Mouse (Mus musculus): ENCODE results near the gene Tnfrsf4.

The Tnfrsf4 gene

GRCm38 (mm10) chr4:156013637-156014036, at the start of gene Tnfrsf4:
TSS of gene Tnfrsf4 (plus strand) at chr4:156013843.
- no peak for DNase-seq (ENCODE audit: low spot score in 2 of 2)

- DNase-seq (ENCODE audit: low spot score in 2 of 2), result no peak
Measured at GRCm38 (mm10) chr4:155964396-155964795, 49.2 kb upstream of the Tnfrsf4 start.

- no peak for DNase-seq (ENCODE audit: low spot score in 2 of 2)
Measured at GRCm38 (mm10) chr4:155969043-155969653, 44.5 kb upstream of the Tnfrsf4 start.

GRCm38 (mm10) chr4:155970286-155970685, 43.4 kb upstream of the Tnfrsf4 start:
- no peak for DNase-seq (ENCODE audit: low spot score in 2 of 2)

GRCm38 (mm10) chr4:155972651-155973050, 41.0 kb upstream of the Tnfrsf4 start:
- DNase-seq (ENCODE audit: low spot score in 2 of 2), result no peak

- no peak for DNase-seq (ENCODE audit: low spot score in 2 of 2)
Measured at GRCm38 (mm10) chr4:155973239-155973638, 40.4 kb upstream of the Tnfrsf4 start.

GRCm38 (mm10) chr4:155981436-155982082, 32.1 kb upstream of the Tnfrsf4 start:
- DNase-seq (ENCODE audit: low spot score in 2 of 2), result no peak

GRCm38 (mm10) chr4:155983788-155984187, 29.9 kb upstream of the Tnfrsf4 start:
- DNase-seq (ENCODE audit: low spot score in 2 of 2), result no peak

GRCm38 (mm10) chr4:155991211-155991907, 22.3 kb upstream of the Tnfrsf4 start:
- peak in 1 of 2 experiments; percentile 22 for DNase-seq (ENCODE audit: low spot score in 2 of 2)

- peak in 1 of 2 experiments; percentile 42 for DNase-seq (ENCODE audit: low spot score in 2 of 2)
Measured at GRCm38 (mm10) chr4:155991908-155992230, 21.8 kb upstream of the Tnfrsf4 start.

GRCm38 (mm10) chr4:155992241-155992905, 21.3 kb upstream of the Tnfrsf4 start, which contains the start of the genes B3galt6 and Sdf4:
TSS of gene B3galt6 (minus strand) at chr4:155992649.
TSS of gene Sdf4 (plus strand) at chr4:155992872.
- DNase-seq (ENCODE audit: low spot score in 2 of 2), result peak in 1 of 2 experiments; percentile 77

GRCm38 (mm10) chr4:155992906-155993547, 20.6 kb upstream of the Tnfrsf4 start:
- DNase-seq (ENCODE audit: low spot score in 2 of 2), result peak; percentile 95 to 96

- no peak for DNase-seq (ENCODE audit: low spot score in 2 of 2)
Measured at GRCm38 (mm10) chr4:155993606-155994005, 20.0 kb upstream of the Tnfrsf4 start.

- DNase-seq (ENCODE audit: low spot score in 2 of 2), result no peak
Measured at GRCm38 (mm10) chr4:156004109-156004508, 9.5 kb upstream of the Tnfrsf4 start.

- no peak for DNase-seq (ENCODE audit: low spot score in 2 of 2)
Measured at GRCm38 (mm10) chr4:156008369-156008768, 5.3 kb upstream of the Tnfrsf4 start.

GRCm38 (mm10) chr4:156014436-156014835, 793 bp downstream of the Tnfrsf4 start:
- DNase-seq (ENCODE audit: low spot score in 2 of 2), result no peak

GRCm38 (mm10) chr4:156019771-156020170, 6.1 kb downstream of the Tnfrsf4 start:
- no peak for DNase-seq (ENCODE audit: low spot score in 2 of 2)

GRCm38 (mm10) chr4:156021381-156021780, 7.7 kb downstream of the Tnfrsf4 start:
- no peak for DNase-seq (ENCODE audit: low spot score in 2 of 2)

- DNase-seq (ENCODE audit: low spot score in 2 of 2), result peak in 1 of 2 experiments; percentile 27
Measured at GRCm38 (mm10) chr4:156021942-156022419, 8.3 kb downstream of the Tnfrsf4 start.

GRCm38 (mm10) chr4:156023520-156023919, 9.9 kb downstream of the Tnfrsf4 start:
- peak; percentile 43 to 55 for DNase-seq (ENCODE audit: low spot score in 2 of 2)

- DNase-seq (ENCODE audit: low spot score in 2 of 2), result no peak
Measured at GRCm38 (mm10) chr4:156024184-156024583, 10.5 kb downstream of the Tnfrsf4 start.

- peak; percentile 63 to 66 for DNase-seq (ENCODE audit: low spot score in 2 of 2)
Measured at GRCm38 (mm10) chr4:156026013-156026412, 12.4 kb downstream of the Tnfrsf4 start, which contains the start of gene Tnfrsf18. TSS of gene Tnfrsf18 (plus strand) at chr4:156026164.

Measured in thymus, postnatal 10 days (tissue).